Mouse (Mus musculus): Measurements from ENCODE around the gene Otub2. TPM values are rescaled to one million over a fixed set of nuclear protein-coding genes. Genes with fewer than 3 reads are reported as not detected.

Gene Otub2
- polyA plus RNA-seq, 1 experiment from 2014 or later, result 2.3 TPM

DNA sequence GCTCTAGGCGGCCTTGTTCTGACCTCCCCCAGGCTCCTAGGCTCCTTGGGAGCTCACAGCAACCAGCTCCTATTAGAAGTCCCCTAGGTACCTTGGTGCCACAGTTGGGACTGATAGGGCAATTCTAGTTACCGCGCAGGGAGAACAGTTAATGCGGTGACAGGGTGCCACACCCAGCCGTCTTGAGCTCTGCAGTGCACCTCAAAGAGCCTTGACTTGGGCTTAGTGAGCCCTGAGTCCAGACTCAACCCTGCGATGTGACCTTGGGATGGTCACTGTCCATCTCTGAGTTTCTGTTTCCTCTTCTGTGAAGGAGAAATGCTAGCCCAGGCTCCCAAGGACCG, 20.2 kb upstream of the Otub2 start:
- Histone ChIP-seq H3K27ac (ENCODE audit: low read depth, low read length) (no peak overlapping the region), H3K27me3 (replicated peaks; ENCODE audit: control insufficient read depth, insufficient read depth, low read length) (no peaks in the 10 kb centered on the region), H3K9ac (ENCODE audit: low read depth, low read length) (no peak overlapping the region), H3K9me3 (ENCODE audit: control insufficient read depth) (no peaks in the 10 kb centered on the region), H3K36me3 (ENCODE audit: control insufficient read depth, insufficient read depth) (no peaks in the 10 kb centered on the region), H3K4me1 (replicated peaks; ENCODE audit: control insufficient read depth, insufficient read depth, low read length) (no peaks in the 10 kb centered on the region), H3K4me3 (ENCODE audit: low read depth, low read length) (no peak overlapping the region), H3K4me2 (replicated peaks; ENCODE audit: low read depth) (peak overlapping the region; percentile 41; the same call in 1 of the 2 replicates)
- no peak for ATAC-seq
- no peak for TF ChIP-seq CTCF (IDR thresholded peaks at IDR 0.05; ENCODE audit: low read depth)
- 68% methylated on average over 7 of the region's 7 CpGs for WGBS

DNA sequence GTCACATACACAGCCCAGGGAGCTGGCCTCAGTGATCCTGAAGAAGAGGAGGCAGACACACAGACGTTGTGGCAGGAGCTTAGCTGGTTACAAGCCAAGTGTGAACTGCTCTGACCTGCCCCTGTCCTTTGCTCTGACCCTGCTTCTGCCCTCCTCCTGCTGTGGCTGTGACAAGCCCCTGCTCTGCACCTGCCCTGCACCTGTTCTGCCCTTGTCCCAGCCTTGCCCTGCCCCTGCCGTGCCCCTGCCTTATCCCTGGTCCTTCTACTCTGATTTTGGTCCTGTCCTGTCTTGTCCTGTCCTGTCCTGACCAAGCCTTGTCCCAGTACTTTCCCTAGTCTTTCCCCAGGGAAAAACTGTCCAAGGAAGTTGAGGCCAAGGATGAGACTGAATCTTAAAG, 19.7 kb upstream of the Otub2 start:
- no peak overlapping the region for H3K4me3 ChIP-seq (ENCODE audit: low read depth, low read length)
- no peak for ATAC-seq
- H3K9me3 ChIP-seq (ENCODE audit: control insufficient read depth), result no peaks in the 10 kb centered on the region
- H3K27ac ChIP-seq (ENCODE audit: low read depth, low read length), result no peak overlapping the region
- H3K4me1 ChIP-seq (replicated peaks; ENCODE audit: control insufficient read depth, insufficient read depth, low read length), result no peaks in the 10 kb centered on the region
- no peak for TF ChIP-seq CTCF (IDR thresholded peaks at IDR 0.05; ENCODE audit: low read depth)
- WGBS, result 36% methylated on average over 2 of the region's 2 CpGs
- H3K36me3 ChIP-seq (ENCODE audit: control insufficient read depth, insufficient read depth), result no peaks in the 10 kb centered on the region
- no peak overlapping the region for H3K9ac ChIP-seq (ENCODE audit: low read depth, low read length)
- no peak overlapping the region for H3K4me2 ChIP-seq (replicated peaks; ENCODE audit: low read depth)
- H3K27me3 ChIP-seq (replicated peaks; ENCODE audit: control insufficient read depth, insufficient read depth, low read length), result no peaks in the 10 kb centered on the region

DNA sequence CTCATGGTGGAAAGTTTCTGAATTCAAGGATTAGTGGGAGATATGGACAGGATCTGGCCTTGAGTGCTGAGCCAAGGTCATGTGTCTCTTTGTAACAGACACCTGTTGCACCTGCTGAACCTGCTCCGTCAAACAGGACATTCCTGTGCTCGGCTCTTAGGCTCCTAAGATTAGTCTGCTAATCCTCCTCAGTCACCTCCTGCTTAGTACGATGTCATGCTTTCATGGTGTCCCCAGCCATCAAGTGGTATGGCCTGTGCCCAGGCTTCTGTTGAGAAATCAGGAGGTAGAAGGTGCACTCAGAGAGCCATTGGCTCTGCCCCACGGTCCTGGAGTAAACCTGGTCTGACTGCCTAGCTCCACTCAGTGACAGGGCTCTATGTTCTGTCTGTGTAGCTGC, 17.6 kb upstream of the Otub2 start:
- Histone ChIP-seq H3K4me3 (ENCODE audit: low read depth, low read length) (no peak overlapping the region), H3K27me3 (replicated peaks; ENCODE audit: control insufficient read depth, insufficient read depth, low read length) (no peaks in the 10 kb centered on the region), H3K4me1 (replicated peaks; ENCODE audit: control insufficient read depth, insufficient read depth, low read length) (no peaks in the 10 kb centered on the region), H3K36me3 (ENCODE audit: control insufficient read depth, insufficient read depth) (no peaks in the 10 kb centered on the region), H3K9me3 (ENCODE audit: control insufficient read depth) (no peaks in the 10 kb centered on the region), H3K27ac (ENCODE audit: low read depth, low read length) (no peak overlapping the region), H3K4me2 (replicated peaks; ENCODE audit: low read depth) (no peak overlapping the region), H3K9ac (ENCODE audit: low read depth, low read length) (no peak overlapping the region)
- ATAC-seq, result no peak
- no peak for TF ChIP-seq CTCF (IDR thresholded peaks at IDR 0.05; ENCODE audit: low read depth)
- 58% methylated on average over 4 of the region's 4 CpGs for WGBS

DNA sequence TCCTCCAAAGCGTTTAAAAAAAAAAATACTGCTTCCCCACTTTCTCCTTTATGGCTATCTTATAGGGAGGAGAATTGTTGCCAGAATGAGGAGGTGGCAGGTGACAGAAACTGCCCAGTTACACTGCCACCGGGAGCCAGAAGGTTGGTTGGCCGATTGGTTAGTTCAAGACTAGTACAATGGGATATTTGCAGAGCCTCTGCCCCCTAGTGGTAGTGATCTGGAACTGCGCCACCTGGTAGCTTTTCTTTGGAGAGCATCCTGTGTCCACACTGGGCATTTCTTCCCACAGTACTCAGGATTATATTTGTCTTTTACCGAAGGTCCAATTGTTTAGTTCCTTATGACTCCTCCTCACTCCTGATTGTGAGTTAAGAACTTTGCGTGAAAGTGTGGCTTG, 16.8 kb upstream of the Otub2 start:
- no peak overlapping the region for H3K4me2 ChIP-seq (replicated peaks; ENCODE audit: low read depth)
- no peaks in the 10 kb centered on the region for H3K27me3 ChIP-seq (replicated peaks; ENCODE audit: control insufficient read depth, insufficient read depth, low read length)
- no peak overlapping the region for H3K27ac ChIP-seq (ENCODE audit: low read depth, low read length)
- H3K4me1 ChIP-seq (replicated peaks; ENCODE audit: control insufficient read depth, insufficient read depth, low read length), result no peaks in the 10 kb centered on the region
- no peak overlapping the region for H3K4me3 ChIP-seq (ENCODE audit: low read depth, low read length)
- H3K9ac ChIP-seq (ENCODE audit: low read depth, low read length), result no peak overlapping the region
- 33% methylated on average over 6 of the region's 6 CpGs for WGBS
- H3K36me3 ChIP-seq (ENCODE audit: control insufficient read depth, insufficient read depth), result no peaks in the 10 kb centered on the region
- peak; percentile 84 for TF ChIP-seq CTCF (IDR thresholded peaks at IDR 0.05; ENCODE audit: low read depth)
- H3K9me3 ChIP-seq (ENCODE audit: control insufficient read depth), result no peaks in the 10 kb centered on the region
- ATAC-seq, result no peak

DNA sequence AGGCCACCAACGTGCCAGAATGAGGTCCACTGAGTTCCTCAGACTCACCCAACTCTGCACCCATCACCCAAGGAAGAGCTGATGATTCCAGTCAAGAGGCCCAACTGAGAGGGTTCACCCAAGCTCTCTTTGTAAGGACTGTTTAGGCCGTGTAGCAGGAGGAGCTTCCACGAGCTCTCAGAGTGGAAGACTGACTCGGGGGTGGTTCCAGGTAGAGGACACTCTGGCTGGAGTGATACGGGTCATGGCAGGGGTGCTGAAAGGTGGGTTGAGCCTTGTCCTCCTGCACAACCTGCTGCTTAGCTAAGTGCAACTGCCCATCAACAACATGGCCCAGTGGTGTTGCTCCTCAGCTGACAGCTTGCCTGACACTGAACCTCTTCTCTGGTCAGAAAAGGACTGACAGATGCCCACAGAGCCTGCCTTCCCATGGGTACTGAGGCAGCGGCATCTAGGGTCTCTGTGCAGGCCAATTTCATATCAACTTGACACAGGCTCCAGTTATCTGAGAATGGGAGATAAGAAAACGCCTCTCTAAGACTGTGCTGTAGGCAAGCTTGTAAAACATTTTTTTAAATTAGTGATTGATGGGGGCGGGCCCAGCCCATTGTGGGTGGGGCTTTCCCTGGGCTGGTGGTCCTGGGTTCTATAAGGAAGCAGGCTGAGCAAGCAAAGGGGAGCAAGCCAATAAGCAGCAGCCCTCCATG, 14.8 kb upstream of the Otub2 start:
- Histone ChIP-seq H3K27ac (ENCODE audit: low read depth, low read length) (no peak overlapping the region), H3K4me3 (ENCODE audit: low read depth, low read length) (no peak overlapping the region), H3K36me3 (ENCODE audit: control insufficient read depth, insufficient read depth) (no peaks in the 10 kb centered on the region), H3K4me2 (replicated peaks; ENCODE audit: low read depth) (no peak overlapping the region), H3K27me3 (replicated peaks; ENCODE audit: control insufficient read depth, insufficient read depth, low read length) (no peaks in the 10 kb centered on the region), H3K9ac (ENCODE audit: low read depth, low read length) (no peak overlapping the region), H3K9me3 (ENCODE audit: control insufficient read depth) (no peaks in the 10 kb centered on the region), H3K4me1 (replicated peaks; ENCODE audit: control insufficient read depth, insufficient read depth, low read length) (no peaks in the 10 kb centered on the region)
- no peak for TF ChIP-seq CTCF (IDR thresholded peaks at IDR 0.05; ENCODE audit: low read depth)
- 60% methylated on average over 8 of the region's 8 CpGs for WGBS
- no peak for ATAC-seq

DNA sequence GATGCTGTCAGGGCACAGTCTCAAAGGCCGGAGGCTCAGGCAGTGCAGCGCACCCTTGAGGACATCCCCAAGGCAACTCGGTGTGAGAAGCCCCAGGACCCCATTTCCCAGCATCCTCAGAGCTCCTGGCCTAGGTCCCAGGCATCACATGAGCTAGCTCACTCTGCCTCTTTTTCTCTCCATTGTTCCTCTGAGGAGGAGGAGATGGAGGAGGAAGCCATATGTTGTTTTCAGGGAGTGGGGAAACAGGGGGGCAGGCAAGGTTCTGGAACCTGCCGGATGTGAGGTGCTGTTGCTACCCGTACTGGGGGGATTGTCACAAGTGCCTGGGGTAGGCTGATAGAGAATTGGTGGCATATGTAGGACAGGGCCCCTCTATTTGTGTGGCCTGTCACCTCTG, 12.4 kb upstream of the Otub2 start:
- 0 out of 2 replicates have a peak, but pooled peaks have one; percentile 5 for TF ChIP-seq CTCF (IDR thresholded peaks at IDR 0.05; ENCODE audit: low read depth)
- no peak for ATAC-seq
- Histone ChIP-seq H3K9ac (ENCODE audit: low read depth, low read length) (no peak overlapping the region), H3K27ac (ENCODE audit: low read depth, low read length) (no peak overlapping the region), H3K27me3 (replicated peaks; ENCODE audit: control insufficient read depth, insufficient read depth, low read length) (no peaks in the 10 kb centered on the region), H3K4me1 (replicated peaks; ENCODE audit: control insufficient read depth, insufficient read depth, low read length) (no peaks in the 10 kb centered on the region), H3K4me2 (replicated peaks; ENCODE audit: low read depth) (no peak overlapping the region), H3K36me3 (ENCODE audit: control insufficient read depth, insufficient read depth) (no peaks in the 10 kb centered on the region), H3K4me3 (ENCODE audit: low read depth, low read length) (no peak overlapping the region), H3K9me3 (ENCODE audit: control insufficient read depth) (no peaks in the 10 kb centered on the region)
- 72% methylated on average over 5 of the region's 5 CpGs for WGBS

DNA sequence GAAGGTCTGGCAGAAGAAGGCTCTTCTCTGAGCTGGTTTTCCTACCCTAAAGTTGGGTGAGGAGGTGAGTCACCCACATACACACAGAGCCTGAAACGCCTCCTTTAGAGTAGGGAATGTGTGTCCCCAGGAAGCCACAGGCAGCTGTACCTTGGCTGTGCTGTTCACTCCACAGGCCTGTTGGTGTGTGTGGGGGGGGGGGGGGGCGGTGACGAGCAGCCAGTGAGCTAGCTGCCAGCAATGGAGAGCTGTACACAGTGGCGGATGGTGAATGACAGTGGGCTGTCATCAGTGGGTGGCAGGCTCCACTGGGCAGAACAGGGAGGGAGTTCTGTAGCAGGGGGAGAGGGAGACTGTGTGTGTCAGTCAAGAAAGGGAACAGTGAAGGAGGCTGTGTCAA, 11.7 kb upstream of the Otub2 start:
- Histone ChIP-seq H3K36me3 (ENCODE audit: control insufficient read depth, insufficient read depth) (no peaks in the 10 kb centered on the region), H3K9ac (ENCODE audit: low read depth, low read length) (no peak overlapping the region), H3K4me3 (ENCODE audit: low read depth, low read length) (no peak overlapping the region), H3K9me3 (ENCODE audit: control insufficient read depth) (no peaks in the 10 kb centered on the region), H3K4me2 (replicated peaks; ENCODE audit: low read depth) (no peak overlapping the region), H3K27me3 (replicated peaks; ENCODE audit: control insufficient read depth, insufficient read depth, low read length) (no peaks in the 10 kb centered on the region), H3K27ac (ENCODE audit: low read depth, low read length) (no peak overlapping the region), H3K4me1 (replicated peaks; ENCODE audit: control insufficient read depth, insufficient read depth, low read length) (no peaks in the 10 kb centered on the region)
- no peak for TF ChIP-seq CTCF (IDR thresholded peaks at IDR 0.05; ENCODE audit: low read depth)
- ATAC-seq, result no peak
- 68% methylated on average over 4 of the region's 4 CpGs for WGBS
